ENCODE assay signal across 8 mouse cellular contexts in genomic region chr3:129724505-129724904, GRCm38 (mm10). TPM values are rescaled to one million over a fixed set of nuclear protein-coding genes. Genes with fewer than 3 reads are reported as not detected.
DNase-seq lines count a peak whose midpoint lies in the region; ATAC-seq and TF ChIP-seq lines count a peak whose summit lies in the region.

No protein-coding gene starts in this region.

- TF ChIP-seq CTCF in C2C12 (IDR thresholded peaks at IDR 0.05; ENCODE audit: control insufficient read depth, insufficient read depth, insufficient read length): no peak

- H3K9me3 ChIP-seq in forebrain, embryonic 13.5 days (replicated peaks): no peaks in the 10 kb centered on the region
- H3K9me3 ChIP-seq in liver, embryonic 13.5 days (replicated peaks): no peaks in the 10 kb centered on the region
- H3K9me3 ChIP-seq in stomach, embryonic 16.5 days (replicated peaks; ENCODE audit: control insufficient read depth, low read length): no peaks in the 10 kb centered on the region

- peaks cover 3% of the 10 kb centered on the region; the same call in 1 of the 2 replicates for H3K4me1 ChIP-seq in forebrain, embryonic 13.5 days
- H3K4me1 ChIP-seq in liver, embryonic 13.5 days (replicated peaks): peaks cover 18% of the 10 kb centered on the region
- no peaks in the 10 kb centered on the region for H3K4me1 ChIP-seq in stomach, embryonic 16.5 days (ENCODE audit: control insufficient read depth, insufficient read depth, low read length)

- no peak overlapping the region for H3K27ac ChIP-seq in forebrain, embryonic 13.5 days
- peak overlapping the region; percentile 19; the same call in 1 of the 2 replicates for H3K27ac ChIP-seq in liver, embryonic 13.5 days
- H3K27ac ChIP-seq in stomach, embryonic 16.5 days (ENCODE audit: low read length): no peak overlapping the region

- WGBS in forebrain, embryonic 13.5 days: 64% methylated on average over 5 of the region's 5 CpGs
- 62% methylated on average over 5 of the region's 5 CpGs for WGBS in liver, embryonic 13.5 days (ENCODE audit: insufficient replicate concordance)
- 60% methylated on average over 5 of the region's 5 CpGs for WGBS in stomach, embryonic 16.5 days

- ATAC-seq in forebrain, embryonic 13.5 days: peak; percentile 19; the same call in 1 of the 2 replicates
- ATAC-seq in liver, embryonic 13.5 days (ENCODE audit: low read depth): no peak
- ATAC-seq in stomach, embryonic 16.5 days (ENCODE audit: insufficient read depth, low FRiP score): no peak

- peak overlapping the region; percentile 65 for H3K4me2 ChIP-seq in forebrain, embryonic 13.5 days
- H3K4me2 ChIP-seq in liver, embryonic 13.5 days: peak overlapping the region; percentile 74
- H3K4me2 ChIP-seq in stomach, embryonic 16.5 days (ENCODE audit: low read depth, low read length): peak overlapping the region; percentile 71

- H3K9ac ChIP-seq in forebrain, embryonic 13.5 days: peak overlapping the region; percentile 63; the same call in 1 of the 2 replicates
- peak overlapping the region; percentile 66 for H3K9ac ChIP-seq in liver, embryonic 13.5 days
- H3K9ac ChIP-seq in stomach, embryonic 16.5 days (ENCODE audit: low read length): peak overlapping the region; percentile 71

- no peaks in the 10 kb centered on the region for H3K36me3 ChIP-seq in C2C12 (ENCODE audit: control insufficient read depth, insufficient read depth)
- no peaks in the 10 kb centered on the region for H3K36me3 ChIP-seq in forebrain, embryonic 13.5 days (ENCODE audit: poor library complexity, severe bottlenecking)
- no peaks in the 10 kb centered on the region for H3K36me3 ChIP-seq in liver, embryonic 13.5 days
- no peaks in the 10 kb centered on the region for H3K36me3 ChIP-seq in stomach, embryonic 16.5 days (ENCODE audit: control insufficient read depth, insufficient read depth, low read length)

- H3K27me3 ChIP-seq in C2C12 (ENCODE audit: control insufficient read depth, insufficient read depth, insufficient read length): peaks cover 5% of the 10 kb centered on the region
- H3K27me3 ChIP-seq in forebrain, embryonic 13.5 days: no peaks in the 10 kb centered on the region
- H3K27me3 ChIP-seq in liver, embryonic 13.5 days: no peaks in the 10 kb centered on the region
- no peaks in the 10 kb centered on the region for H3K27me3 ChIP-seq in stomach, embryonic 16.5 days (ENCODE audit: control insufficient read depth, insufficient read depth, low read length)

- no peak overlapping the region for H3ac ChIP-seq in C2C12 (ENCODE audit: control insufficient read depth, insufficient read length, low read depth)

- H3K79me2 ChIP-seq in C2C12 (ENCODE audit: control insufficient read depth, insufficient read depth): no peaks in the 10 kb centered on the region

- DNase-seq in cerebellum, adult 9-11 months: peak; percentile 40
- DNase-seq in cerebellum, adult 11 months: no peak
- no peak for DNase-seq in liver, embryonic 13.5 days
- DNase-seq in right cerebral cortex, postnatal 4 days: no peak
- DNase-seq in thymus, postnatal 14 days: no peak

- H3K4me3 ChIP-seq in C2C12 (ENCODE audit: insufficient read depth, poor library complexity, severe bottlenecking): peak overlapping the region; percentile 40
- peak overlapping the region; percentile 53 for H3K4me3 ChIP-seq in forebrain, embryonic 13.5 days
- peak overlapping the region; percentile 63 for H3K4me3 ChIP-seq in liver, embryonic 13.5 days (replicated peaks)
- peak overlapping the region; percentile 56 for H3K4me3 ChIP-seq in stomach, embryonic 16.5 days (replicated peaks; ENCODE audit: low read length)

- H3K79me3 ChIP-seq in C2C12 (ENCODE audit: low read depth): no peaks in the 10 kb centered on the region

TF ChIP-seq in C2C12, 6 proteins besides CTCF, POLR2A, EP300 and RAD21:
- no peak for TF ChIP-seq MYOG (IDR thresholded peaks at IDR 0.05; ENCODE audit: control insufficient read depth, extremely low read depth, insufficient read length)
- TF ChIP-seq CEBPB (IDR thresholded peaks at IDR 0.05; ENCODE audit: low read depth): no peak
- TF ChIP-seq MAX (IDR thresholded peaks at IDR 0.05): no peak
- no peak for TF ChIP-seq USF1 (IDR thresholded peaks at IDR 0.05; ENCODE audit: low read depth)
- TF ChIP-seq MYOD1 (IDR thresholded peaks at IDR 0.05; ENCODE audit: control insufficient read depth, insufficient read length, low read depth): no peak
- TF ChIP-seq FOSL1 (IDR thresholded peaks at IDR 0.05; ENCODE audit: insufficient read depth, low read length, poor library complexity, severe bottlenecking): no peak
TF ChIP-seq in C2C12: peak in this region for 0.

RNA-seq across cellular contexts. Expression of gene Egf, which starts 30.6 kb away (rescaled TPM):
- polyA plus RNA-seq in C2C12 (2012; fragmentation: generic; extraction: Trizol): 0.27 TPM
- 1.7 and 2.0 TPM in 2 replicates for polyA plus RNA-seq in forebrain, embryonic 13.5 days (2015; fragmentation: Nextera tagmentation; extraction: Ambion mirVana)
- polyA plus RNA-seq in liver, embryonic 13.5 days (2015; fragmentation: Nextera tagmentation; extraction: Ambion mirVana): 0.45 and 0.53 TPM in 2 replicates
- polyA plus RNA-seq in stomach, embryonic 16.5 days (2015; fragmentation: Nextera tagmentation; extraction: Ambion mirVana): 1.5 and 2.2 TPM in 2 replicates
